Comparison of ENCODE assay signal across 25 mouse cellular contexts in genomic region chr13:74095936-74096335, GRCm38 (mm10). TPM values are rescaled to one million over a fixed set of nuclear protein-coding genes. Genes with fewer than 3 reads are reported as not detected.
DNase-seq lines count a peak whose midpoint lies in the region; ATAC-seq lines count a peak whose summit lies in the region.
"Had no signal": no experiment of that assay in that cellular context is flagged by ENCODE, and none has a peak within 500 bp of the region (broad histone marks: within the 10 kb centered on the region; RNA-seq: fewer than 3 reads in every experiment).

No protein-coding gene starts in this region.

- H3K4me3 ChIP-seq in heart, embryonic 11.5 days (ENCODE audit: low read depth, low read length): no peak overlapping the region
- no peak overlapping the region for H3K4me3 ChIP-seq in lung, embryonic 16.5 days (ENCODE audit: low read length)
- H3K4me3 ChIP-seq: embryonic facial prominence, embryonic 10.5 days; embryonic facial prominence, embryonic 12.5 days; forebrain, embryonic 13.5 days; forebrain, embryonic 15.5 days had no signal

- WGBS in heart, embryonic 11.5 days (ENCODE audit: insufficient replicate concordance): 51% methylated on average over 2 of the region's 2 CpGs
- WGBS in lung, embryonic 16.5 days: 33% methylated on average over 2 of the region's 2 CpGs

- ATAC-seq in heart, embryonic 11.5 days (replicated peaks; ENCODE audit: insufficient number of reproducible peaks, low FRiP score, low TSS enrichment): no peak
- ATAC-seq in lung, embryonic 16.5 days (ENCODE audit: low read depth): 0 out of 2 replicates have a peak, but pooled peaks have one; percentile 41
- ATAC-seq: activated CD4-positive, CD25-positive, alpha-beta regulatory T cell, adult 4 months had no signal

- H3K9ac ChIP-seq in heart, embryonic 11.5 days (ENCODE audit: low read depth, low read length): no peak overlapping the region
- H3K9ac ChIP-seq in lung, embryonic 16.5 days (ENCODE audit: low read length): no peak overlapping the region
- H3K9ac ChIP-seq: embryonic facial prominence, embryonic 12.5 days; forebrain, embryonic 13.5 days; forebrain, embryonic 15.5 days had no signal

- H3K27me3 ChIP-seq in heart, embryonic 11.5 days (ENCODE audit: control insufficient read depth, insufficient read depth, low read length): no peaks in the 10 kb centered on the region
- H3K27me3 ChIP-seq in lung, embryonic 16.5 days (ENCODE audit: control insufficient read depth, insufficient read depth, low read depth, low read length): no peaks in the 10 kb centered on the region
- H3K27me3 ChIP-seq: embryonic facial prominence, embryonic 12.5 days; forebrain, embryonic 13.5 days; forebrain, embryonic 15.5 days; Patski had no signal

- H3K4me1 ChIP-seq in heart, embryonic 11.5 days (ENCODE audit: control insufficient read depth, insufficient read depth, low read length): no peaks in the 10 kb centered on the region
- no peaks in the 10 kb centered on the region for H3K4me1 ChIP-seq in lung, embryonic 16.5 days (replicated peaks; ENCODE audit: control insufficient read depth, insufficient read depth, low read length)
- H3K4me1 ChIP-seq: embryonic facial prominence, embryonic 10.5 days; embryonic facial prominence, embryonic 12.5 days; forebrain, embryonic 13.5 days; forebrain, embryonic 15.5 days had no signal

- no peak overlapping the region for H3K4me2 ChIP-seq in heart, embryonic 11.5 days
- H3K4me2 ChIP-seq in lung, embryonic 16.5 days (ENCODE audit: low read depth, low read length): no peak overlapping the region
- H3K4me2 ChIP-seq: embryonic facial prominence, embryonic 12.5 days; forebrain, embryonic 13.5 days; forebrain, embryonic 15.5 days had no signal

- no peaks in the 10 kb centered on the region for H3K9me3 ChIP-seq in heart, embryonic 11.5 days (replicated peaks; ENCODE audit: control insufficient read depth, low read length)
- no peaks in the 10 kb centered on the region for H3K9me3 ChIP-seq in lung, embryonic 16.5 days (ENCODE audit: control insufficient read depth, low read length)
- H3K9me3 ChIP-seq: embryonic facial prominence, embryonic 10.5 days; embryonic facial prominence, embryonic 12.5 days; forebrain, embryonic 13.5 days; forebrain, embryonic 15.5 days; G1E had no signal

- H3K36me3 ChIP-seq in heart, embryonic 11.5 days (ENCODE audit: control insufficient read depth, insufficient read depth, low read length): no peaks in the 10 kb centered on the region
- no peaks in the 10 kb centered on the region for H3K36me3 ChIP-seq in lung, embryonic 16.5 days (ENCODE audit: control insufficient read depth, insufficient read depth, low read length)
- H3K36me3 ChIP-seq: embryonic facial prominence, embryonic 10.5 days; embryonic facial prominence, embryonic 12.5 days; forebrain, embryonic 15.5 days; G1E had no signal

- no peak overlapping the region for H3K27ac ChIP-seq in heart, embryonic 11.5 days (ENCODE audit: low read depth, low read length)
- H3K27ac ChIP-seq in lung, embryonic 16.5 days (ENCODE audit: low read length): no peak overlapping the region
- H3K27ac ChIP-seq: embryonic facial prominence, embryonic 10.5 days; embryonic facial prominence, embryonic 12.5 days; forebrain, embryonic 13.5 days; forebrain, embryonic 15.5 days had no signal

- peak; percentile 37 for DNase-seq in heart, adult 11 months
- DNase-seq in lung, postnatal 36 days: no peak
- DNase-seq in lung, postnatal 10 days: peak; percentile 15
- DNase-seq in lung, postnatal 4 days: no peak
- DNase-seq: adrenal gland, adult 8-10 months; adrenal gland, postnatal 14 days; adrenal gland, postnatal 36 days; B cell, adult 2 months; cerebellum, adult 11-12 months; cerebellum, adult 2 months; cerebellum, adult 9-10 months; cerebellum, postnatal 10 days; cerebellum, postnatal 25 days had no signal

RNA-seq across cellular contexts. Expression of gene Slc9a3, which starts 25.3 kb away (rescaled TPM):
- polyA plus RNA-seq in heart, embryonic 11.5 days (2014; fragmentation: Nextera tagmentation; extraction: Ambion mirVana): not detected in 2 replicates
- not detected in 2 replicates for polyA plus RNA-seq in lung, embryonic 16.5 days (2015; fragmentation: Nextera tagmentation; extraction: Ambion mirVana)
- polyA plus RNA-seq: activated CD4-positive, CD25-positive, alpha-beta regulatory T cell, adult 4 months; CD4-positive, CD25-positive, alpha-beta regulatory T cell, adult 4 months; embryonic facial prominence, embryonic 12.5 days; embryonic facial prominence, embryonic 14.5 days; forebrain, embryonic 11.5 days; forebrain, embryonic 15.5 days; G1E; Patski had no signal

RNA-seq across cellular contexts. Expression of gene Cep72, which starts 33.8 kb away (rescaled TPM):
- 11.2 and 18.8 TPM in 2 replicates for polyA plus RNA-seq in heart, embryonic 11.5 days (2014; fragmentation: Nextera tagmentation; extraction: Ambion mirVana)
- 14.9 and 15.8 TPM in 2 replicates for polyA plus RNA-seq in lung, embryonic 16.5 days (2015; fragmentation: Nextera tagmentation; extraction: Ambion mirVana)

Comparison
In these comparisons a context has a peak if more than half of its experiments do, and no peak if none do; other contexts are left out.
1. DNase-seq: peak in heart, adult 11 months (single experiment) and lung, postnatal 10 days (single experiment); none in lung, postnatal 36 days (single experiment) and lung, postnatal 4 days (0 of 2).